Mouse (Mus musculus): ENCODE results near the gene Mcu. TPM values are rescaled to one million over a fixed set of nuclear protein-coding genes. Genes with fewer than 3 reads are reported as not detected.

Gene Mcu
- polyA plus RNA-seq, 1 experiment: 16.7 TPM

GRCm38 (mm10) chr10:59560126-59560525, 56.4 kb downstream of the Mcu start:
- Histone ChIP-seq H3K4me3 (ENCODE audit: control insufficient read depth, low read depth, low read length) (no peak overlapping the region), H3K27ac (ENCODE audit: control insufficient read depth, insufficient read depth, low read depth, low read length) (no peak overlapping the region), H3K36me3 (ENCODE audit: control insufficient read depth, insufficient read depth, low read length) (no peaks in the 10 kb centered on the region), H3K27me3 (ENCODE audit: control insufficient read depth, insufficient read depth, low read length) (no peaks in the 10 kb centered on the region), H3K4me1 (ENCODE audit: control insufficient read depth, insufficient read depth, low read length) (no peaks in the 10 kb centered on the region)
- TF ChIP-seq POLR2A (IDR thresholded peaks at IDR 0.05; ENCODE audit: control insufficient read depth, low read depth, low read length) (no peak), CTCF (IDR thresholded peaks at IDR 0.05; ENCODE audit: control insufficient read depth, insufficient read depth, insufficient replicate concordance, low read depth, low read length) (no peak)

GRCm38 (mm10) chr10:59558602-59559001, 57.9 kb downstream of the Mcu start:
- no peaks in the 10 kb centered on the region for H3K36me3 ChIP-seq (ENCODE audit: control insufficient read depth, insufficient read depth, low read length)
- no peak for TF ChIP-seq CTCF (IDR thresholded peaks at IDR 0.05; ENCODE audit: control insufficient read depth, insufficient read depth, insufficient replicate concordance, low read depth, low read length)
- TF ChIP-seq POLR2A (IDR thresholded peaks at IDR 0.05; ENCODE audit: control insufficient read depth, low read depth, low read length): no peak
- no peaks in the 10 kb centered on the region for H3K4me1 ChIP-seq (ENCODE audit: control insufficient read depth, insufficient read depth, low read length)
- no peak overlapping the region for H3K27ac ChIP-seq (ENCODE audit: control insufficient read depth, insufficient read depth, low read depth, low read length)
- H3K27me3 ChIP-seq (ENCODE audit: control insufficient read depth, insufficient read depth, low read length): no peaks in the 10 kb centered on the region
- no peak overlapping the region for H3K4me3 ChIP-seq (ENCODE audit: control insufficient read depth, low read depth, low read length)

GRCm38 (mm10) chr10:59558164-59558563, 58.3 kb downstream of the Mcu start:
- Histone ChIP-seq H3K36me3 (ENCODE audit: control insufficient read depth, insufficient read depth, low read length) (no peaks in the 10 kb centered on the region), H3K27me3 (ENCODE audit: control insufficient read depth, insufficient read depth, low read length) (no peaks in the 10 kb centered on the region), H3K4me1 (ENCODE audit: control insufficient read depth, insufficient read depth, low read length) (no peaks in the 10 kb centered on the region), H3K27ac (ENCODE audit: control insufficient read depth, insufficient read depth, low read depth, low read length) (no peak overlapping the region), H3K4me3 (ENCODE audit: control insufficient read depth, low read depth, low read length) (no peak overlapping the region)
- TF ChIP-seq CTCF (IDR thresholded peaks at IDR 0.05; ENCODE audit: control insufficient read depth, insufficient read depth, insufficient replicate concordance, low read depth, low read length) (no peak), POLR2A (IDR thresholded peaks at IDR 0.05; ENCODE audit: control insufficient read depth, low read depth, low read length) (no peak)

- Histone ChIP-seq H3K36me3 (ENCODE audit: control insufficient read depth, insufficient read depth, low read length) (no peaks in the 10 kb centered on the region), H3K27me3 (ENCODE audit: control insufficient read depth, insufficient read depth, low read length) (no peaks in the 10 kb centered on the region), H3K4me3 (ENCODE audit: control insufficient read depth, low read depth, low read length) (no peak overlapping the region), H3K27ac (ENCODE audit: control insufficient read depth, insufficient read depth, low read depth, low read length) (no peak overlapping the region), H3K4me1 (ENCODE audit: control insufficient read depth, insufficient read depth, low read length) (no peaks in the 10 kb centered on the region)
- TF ChIP-seq POLR2A (IDR thresholded peaks at IDR 0.05; ENCODE audit: control insufficient read depth, low read depth, low read length) (no peak), CTCF (IDR thresholded peaks at IDR 0.05; ENCODE audit: control insufficient read depth, insufficient read depth, insufficient replicate concordance, low read depth, low read length) (no peak)
Observed at GRCm38 (mm10) chr10:59556541-59556940, 60.0 kb downstream of the Mcu start.

- Histone ChIP-seq H3K27me3 (ENCODE audit: control insufficient read depth, insufficient read depth, low read length) (no peaks in the 10 kb centered on the region), H3K4me3 (ENCODE audit: control insufficient read depth, low read depth, low read length) (no peak overlapping the region), H3K4me1 (ENCODE audit: control insufficient read depth, insufficient read depth, low read length) (no peaks in the 10 kb centered on the region), H3K27ac (ENCODE audit: control insufficient read depth, insufficient read depth, low read depth, low read length) (no peak overlapping the region), H3K36me3 (ENCODE audit: control insufficient read depth, insufficient read depth, low read length) (no peaks in the 10 kb centered on the region)
- TF ChIP-seq POLR2A (IDR thresholded peaks at IDR 0.05; ENCODE audit: control insufficient read depth, low read depth, low read length) (no peak), CTCF (IDR thresholded peaks at IDR 0.05; ENCODE audit: control insufficient read depth, insufficient read depth, insufficient replicate concordance, low read depth, low read length) (no peak)
Observed at GRCm38 (mm10) chr10:59554243-59554642, 62.2 kb downstream of the Mcu start.

GRCm38 (mm10) chr10:59552456-59552855, 64.0 kb downstream of the Mcu start:
- Histone ChIP-seq H3K36me3 (ENCODE audit: control insufficient read depth, insufficient read depth, low read length) (no peaks in the 10 kb centered on the region), H3K27ac (ENCODE audit: control insufficient read depth, insufficient read depth, low read depth, low read length) (no peak overlapping the region), H3K4me3 (ENCODE audit: control insufficient read depth, low read depth, low read length) (no peak overlapping the region), H3K4me1 (ENCODE audit: control insufficient read depth, insufficient read depth, low read length) (peaks cover 4% of the 10 kb centered on the region), H3K27me3 (ENCODE audit: control insufficient read depth, insufficient read depth, low read length) (no peaks in the 10 kb centered on the region)
- TF ChIP-seq POLR2A (IDR thresholded peaks at IDR 0.05; ENCODE audit: control insufficient read depth, low read depth, low read length) (no peak), CTCF (IDR thresholded peaks at IDR 0.05; ENCODE audit: control insufficient read depth, insufficient read depth, insufficient replicate concordance, low read depth, low read length) (no peak)

GRCm38 (mm10) chr10:59548768-59549333, 67.6 kb downstream of the Mcu start:
- H3K4me3 ChIP-seq (ENCODE audit: control insufficient read depth, low read depth, low read length): no peak overlapping the region
- no peak overlapping the region for H3K27ac ChIP-seq (ENCODE audit: control insufficient read depth, insufficient read depth, low read depth, low read length)
- H3K4me1 ChIP-seq (ENCODE audit: control insufficient read depth, insufficient read depth, low read length): peaks cover 4% of the 10 kb centered on the region
- no peaks in the 10 kb centered on the region for H3K27me3 ChIP-seq (ENCODE audit: control insufficient read depth, insufficient read depth, low read length)
- H3K36me3 ChIP-seq (ENCODE audit: control insufficient read depth, insufficient read depth, low read length): no peaks in the 10 kb centered on the region
- TF ChIP-seq CTCF (IDR thresholded peaks at IDR 0.05; ENCODE audit: control insufficient read depth, insufficient read depth, insufficient replicate concordance, low read depth, low read length): no peak
- no peak for TF ChIP-seq POLR2A (IDR thresholded peaks at IDR 0.05; ENCODE audit: control insufficient read depth, low read depth, low read length)

- TF ChIP-seq CTCF (IDR thresholded peaks at IDR 0.05; ENCODE audit: control insufficient read depth, insufficient read depth, insufficient replicate concordance, low read depth, low read length): no peak
- TF ChIP-seq POLR2A (IDR thresholded peaks at IDR 0.05; ENCODE audit: control insufficient read depth, low read depth, low read length): no peak
- Histone ChIP-seq H3K4me3 (ENCODE audit: control insufficient read depth, low read depth, low read length) (no peak overlapping the region), H3K27me3 (ENCODE audit: control insufficient read depth, insufficient read depth, low read length) (no peaks in the 10 kb centered on the region), H3K4me1 (ENCODE audit: control insufficient read depth, insufficient read depth, low read length) (peaks cover 4% of the 10 kb centered on the region), H3K27ac (ENCODE audit: control insufficient read depth, insufficient read depth, low read depth, low read length) (no peak overlapping the region), H3K36me3 (ENCODE audit: control insufficient read depth, insufficient read depth, low read length) (no peaks in the 10 kb centered on the region)
Observed at GRCm38 (mm10) chr10:59548211-59548610, 68.3 kb downstream of the Mcu start.

Data from testis, adult 2 months (tissue).